Mouse (Mus musculus) layer of hippocampus, postnatal 25 days (tissue): ENCODE results near the gene Bbc3. TPM values are rescaled to one million over a fixed set of nuclear protein-coding genes. Genes with fewer than 3 reads are reported as not detected.
"Not testable (repeated sequence)": the region's sequence is repeated elsewhere in the genome, so short reads cannot be mapped to it uniquely, and the experiment has no call there.

Source experiments
- DNase-seq, 2 experiments: peaks; one replicate each; pipeline ENCODE4 v3.0.0; 2022; ENCODE audit warnings: mixed read lengths in 2 of 2, low spot score in 1 of 2; ENCODE audit errors: extremely low spot score in 1 of 2
- total RNA-seq, 2 experiments: library from RNA; stranded (reverse); gene quantifications; 2 replicates each; pipeline ENCODE4 v1.2.3; 2021

Gene Bbc3
- total RNA-seq, 2 experiments from 2014 or later = 14.0 to 20.0 TPM

GRCm38 (mm10) chr7:16287791-16288190, 20.4 kb upstream of the Bbc3 start:
- no peak for DNase-seq

GRCm38 (mm10) chr7:16294346-16294745, 13.8 kb upstream of the Bbc3 start:
- DNase-seq = no peak

GRCm38 (mm10) chr7:16294837-16295236, 13.4 kb upstream of the Bbc3 start:
- DNase-seq = peak; percentile 94 to 99

- DNase-seq = peak; percentile 53 to 58
Observed at GRCm38 (mm10) chr7:16295321-16295900, 12.8 kb upstream of the Bbc3 start.

- DNase-seq = no peak
Observed at GRCm38 (mm10) chr7:16296146-16296545, 12.0 kb upstream of the Bbc3 start.

GRCm38 (mm10) chr7:16296766-16297390, 11.3 kb upstream of the Bbc3 start:
- DNase-seq = peak; percentile 57 to 69

GRCm38 (mm10) chr7:16297616-16298015, 10.6 kb upstream of the Bbc3 start:
- no peak for DNase-seq

- no peak for DNase-seq
Observed at GRCm38 (mm10) chr7:16298927-16299326, 9.3 kb upstream of the Bbc3 start.

GRCm38 (mm10) chr7:16299419-16300035, 8.7 kb upstream of the Bbc3 start:
- DNase-seq = peak; percentile 86 to 90

- DNase-seq = not testable (repeated sequence)
Observed at GRCm38 (mm10) chr7:16307141-16307540, 1.1 kb upstream of the Bbc3 start.

- DNase-seq = no peak
Observed at GRCm38 (mm10) chr7:16308555-16309317, 543 bp downstream of the Bbc3 start.

- DNase-seq = peak; percentile 73 to 75
Observed at GRCm38 (mm10) chr7:16309318-16310019, 1.3 kb downstream of the Bbc3 start.

- DNase-seq = peak; percentile 84 to 89
Observed at GRCm38 (mm10) chr7:16310020-16310520, 1.9 kb downstream of the Bbc3 start.

GRCm38 (mm10) chr7:16310521-16311452, 2.6 kb downstream of the Bbc3 start:
- peak; percentile 46 to 50 for DNase-seq

GRCm38 (mm10) chr7:16311453-16312004, 3.3 kb downstream of the Bbc3 start:
- no peak for DNase-seq

GRCm38 (mm10) chr7:16312011-16312671, 3.9 kb downstream of the Bbc3 start:
- no peak for DNase-seq

GRCm38 (mm10) chr7:16312672-16313311, 4.6 kb downstream of the Bbc3 start:
- no peak for DNase-seq
